Mouse (Mus musculus) brain, embryonic 18.5 days (tissue): ENCODE data around the gene Mfn2.
"Not testable (repeated sequence)": the region's sequence is repeated elsewhere in the genome, so short reads cannot be mapped to it uniquely, and the experiment has no call there.

ENCODE experiments used
- DNase-seq: peaks from one replicate; pipeline ENCODE4 v3.0.0-alpha.2; 2012; ENCODE audit warnings: low read depth, low spot score

Gene Mfn2

GRCm38 (mm10) chr4:147868450-147869031 is 36.0 kb downstream of the Mfn2 start, which contains the start of the genes Miip and Fv1:
TSS of gene Miip (minus strand) at chr4:147868816.
TSS of gene Fv1 (plus strand) at chr4:147868979.
- peak; percentile 95 for DNase-seq

DNA sequence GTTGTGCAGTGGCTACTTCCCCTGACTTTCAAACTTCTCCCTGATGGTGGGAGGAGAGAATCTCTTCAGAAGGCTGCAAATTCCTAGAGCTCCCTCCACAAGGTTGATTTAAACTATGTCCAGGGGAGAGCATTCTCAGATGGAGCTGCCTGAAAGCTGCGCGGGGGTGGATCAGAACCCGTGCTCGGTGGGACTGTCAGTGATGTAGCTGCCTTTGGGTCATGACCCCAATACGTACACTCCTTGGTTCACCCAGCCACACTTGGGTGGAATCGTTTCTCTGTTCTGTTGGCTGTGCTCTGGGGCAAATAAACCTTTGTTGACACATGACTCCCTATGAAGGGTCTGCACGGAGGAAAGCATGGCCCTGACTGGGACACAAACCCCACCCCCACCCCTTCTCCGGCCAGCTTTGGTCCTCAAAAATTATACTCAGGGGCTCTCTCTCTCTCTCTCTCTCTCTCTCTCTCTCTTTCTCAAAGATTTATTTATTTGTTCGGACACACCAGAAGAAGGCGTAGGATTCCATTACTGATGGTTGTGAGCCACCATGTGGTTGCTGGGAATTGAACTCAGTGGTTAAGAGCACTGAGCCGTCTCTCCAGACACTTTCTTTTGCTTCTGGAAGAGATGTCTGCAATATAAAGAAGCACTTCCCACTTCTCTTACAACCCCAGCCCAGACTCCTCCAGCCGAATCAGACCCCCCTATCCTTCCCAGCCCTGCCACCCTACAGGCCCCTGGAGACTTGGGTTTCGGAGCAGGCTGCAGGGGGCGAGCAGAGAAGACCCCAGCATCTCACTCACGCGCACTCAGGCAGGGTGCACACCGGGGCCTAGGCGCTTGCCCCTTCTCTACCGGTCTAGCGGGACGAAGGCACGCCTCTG is 36.7 kb downstream of the Mfn2 start:
- DNase-seq, result peak; percentile 10

DNA sequence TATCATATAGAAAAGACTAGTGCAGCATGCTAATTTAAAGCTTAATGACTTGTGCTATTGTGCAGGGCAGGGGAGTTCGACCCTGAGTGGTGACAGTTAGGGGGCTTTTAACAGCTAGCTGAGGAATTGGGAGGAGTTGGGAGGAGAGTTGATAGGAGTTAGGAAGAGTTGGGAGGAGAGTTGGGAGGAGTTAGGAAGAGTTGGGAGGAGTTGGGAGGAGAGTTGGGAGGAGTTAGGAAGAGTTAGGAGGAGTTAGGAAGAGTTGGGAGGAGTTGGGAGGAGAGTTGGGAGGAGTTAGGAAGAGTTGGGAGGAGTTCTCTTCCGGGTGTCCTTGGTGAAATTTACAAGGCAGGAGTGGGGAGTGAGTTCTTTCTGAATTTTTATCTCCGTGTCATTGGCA is 37.7 kb downstream of the Mfn2 start:
- DNase-seq, result not testable (repeated sequence)

- no peak for DNase-seq
Measured at GRCm38 (mm10) chr4:147866056-147866455, 38.4 kb downstream of the Mfn2 start.

DNA sequence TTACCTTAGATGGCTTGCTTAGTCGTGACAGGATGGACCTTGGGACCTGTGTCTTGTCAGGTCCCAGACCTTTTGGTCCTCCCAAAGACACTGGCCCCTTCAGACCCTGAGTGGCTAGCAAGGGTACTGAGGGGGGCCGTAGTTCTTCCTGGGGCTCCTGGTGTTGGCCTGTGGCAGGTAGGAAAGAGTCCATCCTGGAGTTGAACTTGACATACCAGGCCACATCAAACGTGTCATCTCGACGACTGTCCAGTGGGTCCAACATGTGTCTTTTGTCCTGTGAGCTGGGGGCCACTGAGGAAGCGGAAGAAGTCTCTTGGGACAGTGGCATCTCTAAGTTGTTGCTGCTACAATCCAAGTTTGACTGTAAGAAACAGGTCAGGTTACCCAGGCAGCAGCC is 38.9 kb downstream of the Mfn2 start:
- no peak for DNase-seq

DNA sequence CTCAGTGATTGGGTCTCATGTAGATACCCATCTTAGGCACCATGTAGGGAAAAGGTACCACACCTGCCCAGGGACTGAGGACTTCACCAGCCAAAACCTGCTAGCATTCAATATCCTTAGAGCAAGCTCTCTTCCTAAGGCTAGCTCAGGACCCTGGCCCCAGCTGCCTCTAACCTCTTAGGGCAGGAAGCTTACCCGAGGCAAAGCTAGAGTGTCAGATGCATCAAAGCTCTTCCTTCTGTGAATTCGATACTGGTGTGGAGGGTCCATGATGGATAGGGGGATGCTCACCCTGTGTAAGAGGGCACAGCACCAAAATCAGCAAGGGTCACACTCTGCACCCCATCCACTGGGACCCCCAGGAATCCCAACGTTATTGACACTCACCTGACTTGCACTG is 42.5 kb downstream of the Mfn2 start:
- no peak for DNase-seq

- DNase-seq, result no peak
Measured at GRCm38 (mm10) chr4:147850776-147851175, 53.7 kb downstream of the Mfn2 start.

GRCm38 (mm10) chr4:147848584-147848991 is 55.9 kb downstream of the Mfn2 start:
- no peak for DNase-seq

GRCm38 (mm10) chr4:147847614-147848583 is 56.6 kb downstream of the Mfn2 start, which contains the start of gene Zfp933:
TSS of gene Zfp933 (minus strand) at chr4:147848366.
- peak; percentile 87 for DNase-seq

DNA sequence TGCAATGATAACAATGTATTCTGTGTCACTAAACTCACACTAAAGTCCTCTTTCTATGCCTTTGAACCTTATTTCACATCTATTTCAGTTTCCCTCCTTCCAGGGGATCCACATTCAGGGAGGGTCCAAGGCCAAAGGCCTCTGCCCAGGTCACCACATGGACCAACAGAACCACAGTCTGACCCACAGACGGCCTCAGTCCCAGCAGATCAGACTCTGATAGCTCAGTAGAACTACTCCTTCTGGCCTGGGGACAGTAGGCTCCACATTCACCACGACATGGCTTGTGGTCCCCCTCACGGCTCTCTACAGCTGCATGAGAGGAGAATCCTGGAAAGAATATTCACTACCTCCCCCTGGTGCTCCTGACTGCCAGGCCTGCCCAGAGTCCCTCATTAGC is 61.6 kb downstream of the Mfn2 start:
- DNase-seq, result no peak

GRCm38 (mm10) chr4:147839282-147839681 is 65.2 kb downstream of the Mfn2 start:
- not testable (repeated sequence) for DNase-seq

DNA sequence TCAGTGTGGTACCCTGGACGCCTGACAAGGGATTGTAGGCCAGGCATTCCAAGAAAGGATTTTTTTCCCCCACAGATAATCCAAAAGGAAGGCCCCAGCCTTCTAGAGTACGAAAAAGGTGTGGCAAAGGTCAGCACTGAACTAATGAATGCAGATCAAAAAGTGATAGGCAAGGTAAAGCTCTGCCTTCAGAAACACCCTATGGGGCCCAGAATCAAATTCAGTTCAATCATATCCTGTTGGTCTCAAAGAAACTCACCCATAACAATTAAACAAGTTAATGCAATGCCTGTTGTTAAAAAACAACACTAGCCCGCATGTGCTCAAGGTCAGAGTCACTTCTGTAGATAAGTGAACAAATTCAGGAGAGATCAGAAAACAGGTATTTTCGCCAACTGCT is 80.1 kb downstream of the Mfn2 start:
- DNase-seq, result no peak
